In genomic region chr10:40970601-40971245, GRCm38 (mm10) we compare ENCODE assay signal across 12 mouse cellular contexts.
DNase-seq lines count a peak whose midpoint lies in the region; ATAC-seq lines count a peak whose summit lies in the region.
"Had no signal": no experiment of that assay in that cellular context is flagged by ENCODE, and none has a peak within 500 bp of the region (broad histone marks: within the 10 kb centered on the region; RNA-seq: fewer than 3 reads in every experiment).

No protein-coding gene starts in this region.

- peak; percentile 63 for DNase-seq in forebrain, embryonic 14.5 days (ENCODE audit: low spot score)
- DNase-seq in brain, adult 2 months (ENCODE audit: low read depth, low spot score), result peak; percentile 90
- peak; percentile 52 to 72 for DNase-seq in frontal cortex, adult 2 months (ENCODE audit: extremely low spot score in 1 of 2, low spot score in 1 of 2)
- peak; percentile 69 for DNase-seq in midbrain, embryonic 14.5 days
- no peak for DNase-seq in adrenal gland, postnatal 25 days
- DNase-seq in thymus, postnatal 25 days, result no peak
- no peak for DNase-seq in thymus, adult 18-20 months
- DNase-seq: kidney, adult 18-20 months had no signal

- no peak overlapping the region for H3K9ac ChIP-seq in forebrain, embryonic 14.5 days (ENCODE audit: low read length)
- H3K9ac ChIP-seq in forebrain, embryonic 12.5 days, result no peak overlapping the region
- H3K9ac ChIP-seq in midbrain, embryonic 14.5 days (replicated peaks; ENCODE audit: low read length), result no peak overlapping the region
- H3K9ac ChIP-seq: embryonic facial prominence, embryonic 15.5 days; neural tube, embryonic 12.5 days had no signal

- ATAC-seq in forebrain, embryonic 14.5 days, result peak; percentile 50
- ATAC-seq in forebrain, embryonic 12.5 days (ENCODE audit: low FRiP score), result no peak
- ATAC-seq in midbrain, embryonic 14.5 days (ENCODE audit: low FRiP score, low TSS enrichment), result peak; percentile 34; the same call in 1 of the 2 replicates
- ATAC-seq: lung, postnatal 0 days had no signal

- H3K36me3 ChIP-seq in forebrain, embryonic 14.5 days (ENCODE audit: control insufficient read depth, insufficient read depth, low read length), result no peaks in the 10 kb centered on the region
- H3K36me3 ChIP-seq in forebrain, embryonic 12.5 days (replicated peaks), result no peaks in the 10 kb centered on the region
- no peaks in the 10 kb centered on the region for H3K36me3 ChIP-seq in midbrain, embryonic 14.5 days (ENCODE audit: control insufficient read depth, insufficient read depth, low read length)
- H3K36me3 ChIP-seq: embryonic facial prominence, embryonic 15.5 days; neural tube, embryonic 12.5 days had no signal

- no peak overlapping the region for H3K27ac ChIP-seq in forebrain, embryonic 14.5 days (ENCODE audit: low read depth, low read length)
- H3K27ac ChIP-seq in forebrain, embryonic 12.5 days, result no peak overlapping the region
- H3K27ac ChIP-seq in midbrain, embryonic 14.5 days (replicated peaks; ENCODE audit: low read depth, low read length), result 0 out of 2 replicates have a peak overlapping the region, but pooled peaks have one; percentile 4
- H3K27ac ChIP-seq: embryonic facial prominence, embryonic 15.5 days; neural tube, embryonic 12.5 days had no signal

- H3K4me2 ChIP-seq in forebrain, embryonic 14.5 days (ENCODE audit: low read length), result no peak overlapping the region
- H3K4me2 ChIP-seq in forebrain, embryonic 12.5 days, result no peak overlapping the region
- H3K4me2 ChIP-seq in midbrain, embryonic 14.5 days (ENCODE audit: low read length), result no peak overlapping the region
- H3K4me2 ChIP-seq: embryonic facial prominence, embryonic 15.5 days had no signal

- no peaks in the 10 kb centered on the region for H3K27me3 ChIP-seq in forebrain, embryonic 14.5 days (replicated peaks; ENCODE audit: control insufficient read depth, insufficient read depth, low read length)
- no peaks in the 10 kb centered on the region; the same call in 1 of the 2 replicates for H3K27me3 ChIP-seq in forebrain, embryonic 12.5 days
- no peaks in the 10 kb centered on the region for H3K27me3 ChIP-seq in midbrain, embryonic 14.5 days (ENCODE audit: control insufficient read depth, insufficient read depth, low read length)
- H3K27me3 ChIP-seq: embryonic facial prominence, embryonic 15.5 days; neural tube, embryonic 12.5 days had no signal

- H3K4me1 ChIP-seq in forebrain, embryonic 14.5 days (ENCODE audit: control insufficient read depth, insufficient read depth, low read length), result 0 out of 2 replicates have a peak, but pooled peaks cover 9% of the 10 kb centered on the region
- peaks cover 24% of the 10 kb centered on the region for H3K4me1 ChIP-seq in forebrain, embryonic 12.5 days
- H3K4me1 ChIP-seq in midbrain, embryonic 14.5 days (ENCODE audit: control insufficient read depth, insufficient read depth, low read length), result peaks cover 12% of the 10 kb centered on the region

- WGBS in forebrain, embryonic 14.5 days, result 41% methylated on average over 12 of the region's 12 CpGs
- WGBS in forebrain, embryonic 12.5 days, result 55% methylated on average over 12 of the region's 12 CpGs
- 47% methylated on average over 12 of the region's 12 CpGs for WGBS in midbrain, embryonic 14.5 days

- no peak overlapping the region for H3K4me3 ChIP-seq in forebrain, embryonic 14.5 days (ENCODE audit: low read depth, low read length)
- H3K4me3 ChIP-seq in forebrain, embryonic 12.5 days (replicated peaks), result no peak overlapping the region
- H3K4me3 ChIP-seq in midbrain, embryonic 14.5 days (replicated peaks; ENCODE audit: low read depth, low read length), result no peak overlapping the region
- H3K4me3 ChIP-seq: embryonic facial prominence, embryonic 15.5 days; neural tube, embryonic 12.5 days had no signal

- no peaks in the 10 kb centered on the region for H3K9me3 ChIP-seq in forebrain, embryonic 14.5 days (replicated peaks; ENCODE audit: control insufficient read depth, low read length)
- no peaks in the 10 kb centered on the region for H3K9me3 ChIP-seq in forebrain, embryonic 12.5 days
- H3K9me3 ChIP-seq in midbrain, embryonic 14.5 days (ENCODE audit: control insufficient read depth, low read length), result no peaks in the 10 kb centered on the region
- H3K9me3 ChIP-seq: embryonic facial prominence, embryonic 15.5 days; neural tube, embryonic 12.5 days had no signal

Comparison
In these comparisons a context has a peak if more than half of its experiments do, and no peak if none do; other contexts are left out.
1. DNase-seq: peak in forebrain, embryonic 14.5 days (single experiment), brain, adult 2 months (single experiment), frontal cortex, adult 2 months (2 of 2) and midbrain, embryonic 14.5 days (single experiment); none in adrenal gland, postnatal 25 days (single experiment), thymus, postnatal 25 days (single experiment) and thymus, adult 18-20 months (0 of 2).